Mouse (Mus musculus) T-helper 17 cell (primary cell): ENCODE measurements at regions not wholly inside any gene's neighbourhood (a gene's known extent, or its start where the extent isn't known, plus 50 kb on each side); places are given as distances from the start of the nearest gene placed in this dataset.

Experiments used
- in situ Hi-C, 2 experiments: fragments of 300-600 bp; cut with MboI, MseI; formaldehyde crosslinking; loops; 1 replicate in 1 of 2; 2 replicates in 1 of 2; pipeline ENCODE4 v1.15.1; 2025; ENCODE audit warnings: high pct_unique_total_duplicates in 2 of 2

GRCm38 (mm10) chr10:98417807-98418743 is 496.1 kb upstream of the Atp2b1 start:
- in situ Hi-C loops = no loop called here

- in situ Hi-C loops = no loop called here
Observed at GRCm38 (mm10) chr10:98424450-98424849, 489.8 kb upstream of the Atp2b1 start.

- in situ Hi-C loops = no loop called here
Observed at GRCm38 (mm10) chr10:98434974-98435373, 479.2 kb upstream of the Atp2b1 start.

- in situ Hi-C loops = no loop called here
Observed at GRCm38 (mm10) chr10:98461538-98461937, 452.7 kb upstream of the Atp2b1 start.

GRCm38 (mm10) chr10:98474581-98474980 is 439.6 kb upstream of the Atp2b1 start:
- in situ Hi-C loops = loop anchor here in 1 of 2 experiments (5.0 kb wide), 1 partner anchor 92 kb away; no protein-coding TSS in a partner anchor

GRCm38 (mm10) chr10:98485751-98486681 is 428.2 kb upstream of the Atp2b1 start:
- in situ Hi-C loops = no loop called here

- in situ Hi-C loops = loop anchor here (5.0 to 10.0 kb wide), 3 partner anchors 470 to 598 kb away; no protein-coding TSS in a partner anchor
Observed at GRCm38 (mm10) chr10:98494354-98494753, 419.9 kb upstream of the Atp2b1 start.

GRCm38 (mm10) chr10:98496254-98496653 is 418.0 kb upstream of the Atp2b1 start:
- in situ Hi-C loops = loop anchor here in 1 of 2 experiments (5.0 to 10.0 kb wide), 2 partner anchors 469 to 666 kb away; no protein-coding TSS in a partner anchor

GRCm38 (mm10) chr10:98500315-98500714 is 413.9 kb upstream of the Atp2b1 start:
- in situ Hi-C loops = no loop called here

- in situ Hi-C loops = no loop called here
Observed at GRCm38 (mm10) chr10:98501566-98501965, 412.6 kb upstream of the Atp2b1 start.

- in situ Hi-C loops = no loop called here
Observed at GRCm38 (mm10) chr10:98504524-98504923, 409.7 kb upstream of the Atp2b1 start.

GRCm38 (mm10) chr10:98508515-98509143 is 405.6 kb upstream of the Atp2b1 start:
- in situ Hi-C loops = no loop called here

GRCm38 (mm10) chr10:98514836-98515235 is 399.4 kb upstream of the Atp2b1 start:
- in situ Hi-C loops = no loop called here

GRCm38 (mm10) chr10:98517609-98518008 is 396.6 kb upstream of the Atp2b1 start:
- in situ Hi-C loops = no loop called here

GRCm38 (mm10) chr10:98529565-98529964 is 384.6 kb upstream of the Atp2b1 start:
- in situ Hi-C loops = no loop called here

- in situ Hi-C loops = no loop called here
Observed at GRCm38 (mm10) chr10:98531425-98531824, 382.8 kb upstream of the Atp2b1 start.

- in situ Hi-C loops = no loop called here
Observed at GRCm38 (mm10) chr10:98538706-98539105, 375.5 kb upstream of the Atp2b1 start.

GRCm38 (mm10) chr10:98541062-98541461 is 373.1 kb upstream of the Atp2b1 start:
- in situ Hi-C loops = no loop called here

- in situ Hi-C loops = no loop called here
Observed at GRCm38 (mm10) chr10:98542072-98542471, 372.1 kb upstream of the Atp2b1 start.

GRCm38 (mm10) chr10:98543253-98543997 is 370.8 kb upstream of the Atp2b1 start:
- in situ Hi-C loops = no loop called here

GRCm38 (mm10) chr10:98543998-98544349 is 370.2 kb upstream of the Atp2b1 start:
- in situ Hi-C loops = no loop called here
